15 mouse cellular contexts compared by ENCODE assay signal in genomic region chr14:75035431-75035830, GRCm38 (mm10). TPM values are rescaled to one million over a fixed set of nuclear protein-coding genes. Genes with fewer than 3 reads are reported as not detected.
A peak's percentile ranks its signal among the peaks of the same experiment; 100 is the strongest.
DNase-seq lines count a peak whose midpoint lies in the region; ATAC-seq and TF ChIP-seq lines count a peak whose summit lies in the region.
"Had no signal": no experiment of that assay in that cellular context is flagged by ENCODE, and none has a peak within 500 bp of the region (broad histone marks: within the 10 kb centered on the region; RNA-seq: fewer than 3 reads in every experiment).

No protein-coding gene starts in this region.

- H3K4me2 ChIP-seq in kidney, postnatal 0 days (ENCODE audit: low read length) = no peak overlapping the region
- H3K4me2 ChIP-seq: limb, embryonic 13.5 days had no signal

- in situ Hi-C loops in ES-E14 (cut with MboI; ENCODE audit: low sequenced_read_pairs in 2 of 2, unreplicated experiment in 2 of 2) = no loop called here

- H3K27me3 ChIP-seq in cerebellum, adult 2 months (ENCODE audit: control insufficient read depth, insufficient read depth, low read length) = no peaks in the 10 kb centered on the region
- no peaks in the 10 kb centered on the region for H3K27me3 ChIP-seq in kidney, postnatal 0 days (ENCODE audit: insufficient read depth, low read length)
- H3K27me3 ChIP-seq: limb, embryonic 13.5 days; Patski had no signal

- 55% methylated on average over 11 of the region's 11 CpGs for WGBS in cerebellum, adult 2 months
- WGBS in kidney, postnatal 0 days = 65% methylated on average over 11 of the region's 11 CpGs

- TF ChIP-seq CTCF in cerebellum, adult 2 months (IDR thresholded peaks at IDR 0.05; ENCODE audit: borderline replicate concordance, insufficient read depth, low read depth, low read length) = peak; percentile 6; the same call in 1 of the 2 replicates
- peak; percentile 46; the same call in 1 of the 2 replicates for TF ChIP-seq CTCF in kidney, postnatal 0 days (IDR thresholded peaks at IDR 0.05; ENCODE audit: low read depth)

- H3K4me3 ChIP-seq in cerebellum, adult 2 months (replicated peaks; ENCODE audit: insufficient read depth, low read depth, low read length) = no peak overlapping the region
- no peak overlapping the region for H3K4me3 ChIP-seq in kidney, postnatal 0 days (replicated peaks; ENCODE audit: low read depth, low read length)
- peak overlapping the region in 1 of 2 experiments; percentile 60; a peak in 2 of 4 replicates for H3K4me3 ChIP-seq in ES-E14 (ENCODE audit: insufficient read depth in 1 of 2, low read depth in 1 of 2, low read length in 2 of 2, poor library complexity in 1 of 2, severe bottlenecking in 1 of 2)
- H3K4me3 ChIP-seq: limb, embryonic 13.5 days had no signal

- TF ChIP-seq POLR2A in cerebellum, adult 2 months (IDR thresholded peaks at IDR 0.05; ENCODE audit: borderline replicate concordance, insufficient read depth, low read length) = no peak

- H3K9me3 ChIP-seq in kidney, postnatal 0 days (replicated peaks; ENCODE audit: low read length) = no peaks in the 10 kb centered on the region
- no peaks in the 10 kb centered on the region for H3K9me3 ChIP-seq in ES-E14 (ENCODE audit: control insufficient read depth, insufficient read depth, low read depth, low read length)
- H3K9me3 ChIP-seq: limb, embryonic 13.5 days had no signal

- H3K9ac ChIP-seq in kidney, postnatal 0 days (ENCODE audit: low read depth, low read length) = no peak overlapping the region
- no peak overlapping the region for H3K9ac ChIP-seq in ES-E14 (ENCODE audit: insufficient read depth, low read depth, low read length, poor library complexity, severe bottlenecking)
- H3K9ac ChIP-seq: limb, embryonic 13.5 days had no signal

- H3K4me1 ChIP-seq in cerebellum, adult 2 months (ENCODE audit: control insufficient read depth, insufficient read depth, low read length) = no peaks in the 10 kb centered on the region
- no peaks in the 10 kb centered on the region for H3K4me1 ChIP-seq in kidney, postnatal 0 days (replicated peaks; ENCODE audit: insufficient read depth, low read length)
- H3K4me1 ChIP-seq in ES-E14 (ENCODE audit: control insufficient read depth in 2 of 2, insufficient read depth in 2 of 2, low read length in 2 of 2, poor library complexity in 1 of 2) = no peaks in the 10 kb centered on the region
- H3K4me1 ChIP-seq: limb, embryonic 13.5 days had no signal

- DNase-seq in cerebellum, adult 2 months = no peak
- no peak for DNase-seq in cerebellum, postnatal 36 days
- no peak for DNase-seq in kidney, postnatal 0 days (ENCODE audit: low spot score)
- no peak for DNase-seq in kidney, postnatal 25 days
- peak; percentile 73 for DNase-seq in ES-E14 (ENCODE audit: low read depth, low spot score)
- peak; percentile 41 for DNase-seq in forelimb bud, embryonic 11.5 days (ENCODE audit: low read depth, low spot score)
- no peak for DNase-seq in urinary bladder, postnatal 25 days (ENCODE audit: low spot score)
- DNase-seq in gastrocnemius, postnatal 10 days = no peak
- DNase-seq: adrenal gland, postnatal 36 days; cerebellum, adult 9-11 months; lung, postnatal 14 days; thymus, postnatal 4 days had no signal

- H3K36me3 ChIP-seq in kidney, postnatal 0 days (ENCODE audit: insufficient read depth, low read length) = no peaks in the 10 kb centered on the region
- H3K36me3 ChIP-seq in ES-E14 (ENCODE audit: control insufficient read depth, insufficient read depth, low read length, poor library complexity, severe bottlenecking) = no peaks in the 10 kb centered on the region
- H3K36me3 ChIP-seq: limb, embryonic 13.5 days had no signal

- H3K27ac ChIP-seq in cerebellum, adult 2 months (ENCODE audit: insufficient read depth, low read length) = no peak overlapping the region
- no peak overlapping the region for H3K27ac ChIP-seq in kidney, postnatal 0 days
- no peak overlapping the region for H3K27ac ChIP-seq in ES-E14 (ENCODE audit: insufficient read depth, low read depth, low read length, poor library complexity, severe bottlenecking)
- H3K27ac ChIP-seq: limb, embryonic 13.5 days had no signal

- 0 out of 2 replicates have a peak, but pooled peaks have one; percentile 29 for ATAC-seq in kidney, postnatal 0 days (replicated peaks; ENCODE audit: low FRiP score, low read depth)
- ATAC-seq: intestine, embryonic 16.5 days; Patski had no signal

TF ChIP-seq in ES-E14, 5 proteins besides CTCF, POLR2A, EP300 and RAD21:
- no peak for TF ChIP-seq HCFC1 (IDR thresholded peaks at IDR 0.05; ENCODE audit: borderline replicate concordance, insufficient read depth, low read length)
- TF ChIP-seq ZC3H11A (IDR thresholded peaks at IDR 0.05; ENCODE audit: borderline replicate concordance, low read depth, low read length) = no peak
- TF ChIP-seq MAFK (IDR thresholded peaks at IDR 0.05; ENCODE audit: insufficient read depth, low read depth, low read length) = no peak
- TF ChIP-seq CHD2 (IDR thresholded peaks at IDR 0.05; ENCODE audit: low read depth, low read length) = no peak
- TF ChIP-seq ZNF384 (IDR thresholded peaks at IDR 0.05; ENCODE audit: low read depth, low read length) = no peak

RNA-seq across cellular contexts. Expression of gene Rubcnl, which starts 19.6 kb away (rescaled TPM):
- 0.97 and 1.4 TPM in 2 replicates for polyA plus RNA-seq in cerebellum, adult 2 months (2012; rRNA removed)
- polyA plus RNA-seq in kidney, postnatal 0 days (2015; fragmentation: Nextera tagmentation; extraction: Ambion mirVana) = 0.22 and 0.45 TPM in 2 replicates
- 0.09 TPM in 1 of 2 replicates, not detected in the other for total RNA-seq in ES-E14 (2012; rRNA removed)
- under 1 TPM; 0.23 to 0.61 TPM for total RNA-seq in gastrocnemius, postnatal 10 days (2021)

Comparison
In these comparisons a context has a peak if more than half of its experiments do, and no peak if none do; other contexts are left out.
1. DNase-seq: peak in ES-E14 (single experiment) and forelimb bud, embryonic 11.5 days (single experiment); none in cerebellum, adult 2 months (0 of 2), cerebellum, postnatal 36 days (0 of 2), kidney, postnatal 0 days (single experiment), kidney, postnatal 25 days (0 of 2), urinary bladder, postnatal 25 days (single experiment) and gastrocnemius, postnatal 10 days (single experiment).